Mouse (Mus musculus) spleen, adult 2 months (tissue): ENCODE measurements at regions not wholly inside any gene's neighbourhood (a gene's known extent, or its start where the extent isn't known, plus 50 kb on each side); places are given as distances from the start of the nearest gene placed in this dataset.
A peak's percentile ranks its signal among the peaks of the same experiment; 100 is the strongest.

Source experiments
- DNase-seq, 2 experiments: peaks; one replicate each; pipeline versions ENCODE4 v3.0.0 to v3.0.0-alpha.2; 2012 to 2021; ENCODE audit warnings: low spot score in 2 of 2, low read depth in 1 of 2
- H3K27ac ChIP-seq: fragments of 200-500 bp; 2 replicates; pipeline ENCODE4 v1.5.1; 2012; ENCODE audit warnings: low read length, inconsistent platforms; ENCODE audit not compliant: insufficient read depth
- H3K27me3 ChIP-seq: fragments of 200-500 bp; 2 replicates; pipeline ENCODE4 v1.6.1; 2012; ENCODE audit warnings: mild to moderate bottlenecking, moderate library complexity, low read length, inconsistent platforms; ENCODE audit not compliant: control insufficient read depth, insufficient read depth
- H3K36me3 ChIP-seq: fragments of 200-500 bp; 2 replicates; pipeline ENCODE4 v1.6.1; 2012; ENCODE audit warnings: mild to moderate bottlenecking, low read length, inconsistent platforms; ENCODE audit not compliant: control insufficient read depth, insufficient read depth
- H3K4me1 ChIP-seq: fragments of 200-500 bp; 2 replicates; pipeline ENCODE4 v1.6.1; 2011; ENCODE audit warnings: inconsistent platforms; ENCODE audit not compliant: control insufficient read depth, insufficient read depth, insufficient read length
- H3K4me3 ChIP-seq: fragments of 200-500 bp; 2 replicates; pipeline ENCODE4 v1.5.1; 2011; ENCODE audit warnings: mild to moderate bottlenecking, inconsistent platforms; ENCODE audit not compliant: insufficient read depth, insufficient read length; ENCODE audit errors: extremely low read depth
- CTCF ChIP-seq: fragments of 200-500 bp; IDR thresholded peaks from 2 replicates; pipeline ENCODE4 v1.5.1; 2011; ENCODE audit warnings: mild to moderate bottlenecking, inconsistent platforms; ENCODE audit not compliant: insufficient read depth, insufficient read length, insufficient replicate concordance; ENCODE audit errors: extremely low read depth
- POLR2A ChIP-seq: fragments of 200-500 bp; IDR thresholded peaks from 2 replicates; pipeline ENCODE4 v1.6.1; 2011; ENCODE audit warnings: low read depth, low read length, inconsistent platforms
- WGBS: fragments of 180-500 bp; shearing (Covaris S2); methylation state at CpG from one replicate; pipeline ENCODE4 v1.1.7; 2018; 5-methylcytosine and 5-hydroxymethylcytosine counted together

GRCm38 (mm10) chr2:19734164-19734870 lies 76.8 kb downstream of the Otud1 start:
- no peak overlapping the region for H3K4me3 ChIP-seq
- H3K27ac ChIP-seq: no peak overlapping the region
- H3K4me1 ChIP-seq: no peaks in the 10 kb centered on the region; the same call in 1 of the 2 replicates
- TF ChIP-seq CTCF (no peak), POLR2A (no peak)
- H3K27me3 ChIP-seq: no peaks in the 10 kb centered on the region
- no peaks in the 10 kb centered on the region for H3K36me3 ChIP-seq
- DNase-seq: peak in 1 of 2 experiments; percentile 24
- WGBS: 17% methylated on average over 12 of the region's 12 CpGs

- Histone ChIP-seq H3K4me1 (no peaks in the 10 kb centered on the region), H3K4me3 (no peak overlapping the region)
- no peak for DNase-seq
Measured at GRCm38 (mm10) chr2:19741508-19741907, 84.0 kb downstream of the Otud1 start.

GRCm38 (mm10) chr2:19743467-19743866 lies 85.9 kb downstream of the Otud1 start:
- H3K4me3 ChIP-seq: no peak overlapping the region
- TF ChIP-seq CTCF: no peak
- no peak for TF ChIP-seq POLR2A
- H3K4me1 ChIP-seq: no peaks in the 10 kb centered on the region
- H3K27ac ChIP-seq: no peak overlapping the region
- no peak for DNase-seq
- WGBS: 86% methylated on average over 4 of the region's 4 CpGs
- no peaks in the 10 kb centered on the region for H3K36me3 ChIP-seq
- no peaks in the 10 kb centered on the region for H3K27me3 ChIP-seq

More at GRCm38 (mm10) chr2:19741508-19741907, 84.0 kb downstream of the Otud1 start:
- H3K27ac ChIP-seq: no peak overlapping the region
- H3K36me3 ChIP-seq: no peaks in the 10 kb centered on the region
- no peaks in the 10 kb centered on the region for H3K27me3 ChIP-seq
- TF ChIP-seq CTCF (no peak), POLR2A (no peak)

- no peaks in the 10 kb centered on the region for H3K36me3 ChIP-seq
- 91% methylated on average over 2 of the region's 2 CpGs for WGBS
- no peak for DNase-seq
- no peaks in the 10 kb centered on the region for H3K27me3 ChIP-seq
- no peaks in the 10 kb centered on the region for H3K4me1 ChIP-seq
- no peak for TF ChIP-seq POLR2A
- TF ChIP-seq CTCF: no peak
- no peak overlapping the region for H3K4me3 ChIP-seq
- H3K27ac ChIP-seq: no peak overlapping the region
Measured at GRCm38 (mm10) chr2:19744986-19745660, 87.6 kb downstream of the Otud1 start.

- Histone ChIP-seq H3K4me1 (no peaks in the 10 kb centered on the region), H3K27ac (no peak overlapping the region), H3K4me3 (no peak overlapping the region), H3K27me3 (no peaks in the 10 kb centered on the region), H3K36me3 (no peaks in the 10 kb centered on the region)
- no peak for DNase-seq
- 90% methylated on average over 11 of the region's 11 CpGs for WGBS
- TF ChIP-seq CTCF (no peak), POLR2A (no peak)
Measured at GRCm38 (mm10) chr2:19752753-19753152, 95.2 kb downstream of the Otud1 start.

GRCm38 (mm10) chr2:19753479-19753878 lies 95.9 kb downstream of the Otud1 start:
- no peak for DNase-seq
- no peaks in the 10 kb centered on the region for H3K27me3 ChIP-seq
- TF ChIP-seq CTCF: no peak
- H3K27ac ChIP-seq: no peak overlapping the region
- no peak overlapping the region for H3K4me3 ChIP-seq
- no peaks in the 10 kb centered on the region for H3K4me1 ChIP-seq
- no peaks in the 10 kb centered on the region for H3K36me3 ChIP-seq

- TF ChIP-seq POLR2A: no peak
- no peak for TF ChIP-seq CTCF
- WGBS: 69% methylated on average over 4 of the region's 4 CpGs
- Histone ChIP-seq H3K27ac (no peak overlapping the region), H3K27me3 (no peaks in the 10 kb centered on the region), H3K4me3 (no peak overlapping the region), H3K36me3 (no peaks in the 10 kb centered on the region), H3K4me1 (no peaks in the 10 kb centered on the region)
- no peak for DNase-seq
Measured at GRCm38 (mm10) chr2:19757910-19758309, 100.4 kb downstream of the Otud1 start.
